Mouse (Mus musculus): ENCODE data around the gene Atxn7l2. TPM values are rescaled to one million over a fixed set of nuclear protein-coding genes. Genes with fewer than 3 reads are reported as not detected.

The Atxn7l2 gene
- polyA plus RNA-seq, 1 experiment from 2014 or later, result 8.7 TPM

- WGBS, result 51% methylated on average over 14 of the region's 14 CpGs
- no peak overlapping the region for H3K27ac ChIP-seq (replicated peaks)
- ATAC-seq (ENCODE audit: extremely low read depth, insufficient number of reproducible peaks, low FRiP score, low TSS enrichment), result no peak
- no peak overlapping the region for H3K4me2 ChIP-seq
- H3K4me3 ChIP-seq, result no peak overlapping the region
- no peak overlapping the region for H3K9ac ChIP-seq
- H3K9me3 ChIP-seq, result no peaks in the 10 kb centered on the region
- peaks cover 3% of the 10 kb centered on the region for H3K4me1 ChIP-seq
- peaks cover 17% of the 10 kb centered on the region for H3K27me3 ChIP-seq (replicated peaks)
- no peaks in the 10 kb centered on the region for H3K36me3 ChIP-seq
These were observed 43.2 kb downstream of the Atxn7l2 start for GRCm38 (mm10) chr3:108167499-108167898.

DNA sequence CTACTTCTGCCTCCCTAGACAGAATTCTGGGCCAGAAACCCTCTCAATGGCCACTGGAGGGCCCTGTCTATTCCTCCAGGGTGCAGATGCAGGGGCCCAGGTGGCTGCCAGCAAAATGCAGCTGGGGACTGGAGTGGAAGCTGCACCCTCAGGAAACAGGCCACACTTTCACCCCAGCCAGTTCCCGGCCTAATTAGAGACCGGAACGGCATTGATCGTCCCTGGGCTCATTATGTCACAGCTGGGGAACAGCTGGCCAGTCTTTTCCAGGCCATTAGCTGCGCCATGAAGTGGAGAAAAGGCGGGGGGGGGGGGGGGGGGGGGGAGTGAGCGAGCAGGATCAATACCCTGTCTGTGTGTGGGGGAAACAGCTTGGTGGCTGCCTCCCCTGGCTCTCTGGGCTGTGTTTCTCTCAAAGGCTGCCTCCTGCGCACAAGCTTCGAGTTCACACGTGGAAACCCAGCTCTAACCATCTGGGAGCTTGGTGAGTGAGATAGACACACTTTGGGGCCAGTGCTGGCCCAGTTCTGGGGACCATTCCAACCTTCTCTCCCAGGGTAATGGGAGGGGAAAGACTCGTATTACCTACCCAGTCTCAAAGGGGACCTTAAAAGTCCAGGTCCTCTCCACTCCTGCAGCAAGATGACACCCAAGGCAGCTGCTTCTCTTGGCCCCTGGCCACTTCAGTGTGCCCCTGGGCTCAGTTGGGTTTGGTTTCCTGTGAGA is 44.1 kb downstream of the Atxn7l2 start:
- no peak overlapping the region for H3K27ac ChIP-seq (replicated peaks)
- no peak overlapping the region for H3K4me2 ChIP-seq
- peaks cover 3% of the 10 kb centered on the region for H3K4me1 ChIP-seq
- 26% methylated on average over 9 of the region's 11 CpGs for WGBS
- H3K9ac ChIP-seq, result no peak overlapping the region
- no peak overlapping the region for H3K4me3 ChIP-seq
- no peaks in the 10 kb centered on the region for H3K36me3 ChIP-seq
- H3K27me3 ChIP-seq (replicated peaks), result peaks cover 10% of the 10 kb centered on the region
- no peak for ATAC-seq (ENCODE audit: extremely low read depth, insufficient number of reproducible peaks, low FRiP score, low TSS enrichment)
- H3K9me3 ChIP-seq, result no peaks in the 10 kb centered on the region

GRCm38 (mm10) chr3:108165532-108166315 is 45.0 kb downstream of the Atxn7l2 start:
- Histone ChIP-seq H3K27ac (replicated peaks) (no peak overlapping the region), H3K36me3 (no peaks in the 10 kb centered on the region), H3K9ac (no peak overlapping the region), H3K4me1 (peaks cover 3% of the 10 kb centered on the region), H3K27me3 (replicated peaks) (peaks cover 10% of the 10 kb centered on the region), H3K4me3 (no peak overlapping the region), H3K9me3 (no peaks in the 10 kb centered on the region), H3K4me2 (no peak overlapping the region)
- no peak for ATAC-seq (ENCODE audit: extremely low read depth, insufficient number of reproducible peaks, low FRiP score, low TSS enrichment)
- WGBS, result 59% methylated on average over 10 of the region's 10 CpGs

DNA sequence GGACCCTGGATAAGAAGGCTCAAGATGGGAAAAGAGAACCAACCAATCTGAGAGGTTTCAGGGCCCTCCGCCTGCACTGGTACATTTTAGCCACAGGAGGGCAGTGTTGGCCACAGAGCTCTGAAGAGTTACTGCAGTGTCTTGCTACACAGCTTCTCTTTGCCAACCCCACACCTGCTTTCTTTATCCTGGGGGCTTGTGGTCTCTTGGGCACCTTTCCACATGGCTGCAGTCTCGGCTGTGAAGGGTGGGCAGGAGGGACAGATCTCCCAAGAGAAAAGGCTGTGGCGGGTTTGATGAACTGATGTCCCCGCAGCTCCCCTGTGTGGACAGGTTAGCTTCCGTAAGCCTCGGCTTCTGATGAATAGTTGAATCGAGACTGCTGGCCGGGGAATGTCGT is 45.9 kb downstream of the Atxn7l2 start:
- Histone ChIP-seq H3K4me1 (peaks cover 3% of the 10 kb centered on the region), H3K9ac (no peak overlapping the region; the same call in 1 of the 2 replicates), H3K4me3 (no peak overlapping the region), H3K9me3 (no peaks in the 10 kb centered on the region), H3K4me2 (peak overlapping the region; percentile 50), H3K36me3 (no peaks in the 10 kb centered on the region), H3K27me3 (replicated peaks) (peaks cover 10% of the 10 kb centered on the region), H3K27ac (replicated peaks) (no peak overlapping the region)
- 30% methylated on average over 9 of the region's 9 CpGs for WGBS
- no peak for ATAC-seq (ENCODE audit: extremely low read depth, insufficient number of reproducible peaks, low FRiP score, low TSS enrichment)

DNA sequence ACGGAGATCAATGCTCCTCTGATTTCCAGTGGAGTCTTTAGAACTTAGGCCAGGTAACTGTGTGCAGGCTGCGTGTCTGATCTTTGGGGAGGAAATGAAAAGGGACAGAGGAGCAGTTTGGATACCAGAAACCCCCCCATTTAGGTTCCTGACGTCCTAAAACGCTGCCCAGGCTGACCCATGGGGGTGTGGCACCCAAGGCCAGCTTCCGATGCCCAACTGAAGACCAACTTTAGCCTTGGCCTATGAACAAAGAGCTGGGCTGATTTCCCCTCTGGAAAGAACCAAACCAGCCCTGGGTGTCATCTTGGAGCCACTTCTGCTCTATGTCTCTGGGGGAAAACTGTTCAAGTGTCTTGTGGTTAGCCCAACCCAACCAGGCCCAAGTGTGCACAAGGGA is 46.6 kb downstream of the Atxn7l2 start:
- no peaks in the 10 kb centered on the region for H3K36me3 ChIP-seq
- no peak overlapping the region for H3K4me3 ChIP-seq
- H3K27ac ChIP-seq (replicated peaks), result no peak overlapping the region
- WGBS, result 58% methylated on average over 5 of the region's 5 CpGs
- no peak overlapping the region for H3K4me2 ChIP-seq
- H3K27me3 ChIP-seq (replicated peaks), result peaks cover 10% of the 10 kb centered on the region
- H3K9ac ChIP-seq, result no peak overlapping the region
- no peak for ATAC-seq (ENCODE audit: extremely low read depth, insufficient number of reproducible peaks, low FRiP score, low TSS enrichment)
- H3K9me3 ChIP-seq, result no peaks in the 10 kb centered on the region
- H3K4me1 ChIP-seq, result peaks cover 10% of the 10 kb centered on the region

GRCm38 (mm10) chr3:108158383-108159037 is 52.2 kb downstream of the Atxn7l2 start:
- Histone ChIP-seq H3K36me3 (no peaks in the 10 kb centered on the region), H3K27me3 (replicated peaks) (no peaks in the 10 kb centered on the region; the same call in 1 of the 2 replicates), H3K4me3 (0 out of 2 replicates have a peak overlapping the region, but pooled peaks have one; percentile 9), H3K9ac (peak overlapping the region; percentile 71), H3K9me3 (no peaks in the 10 kb centered on the region), H3K4me1 (peaks cover 27% of the 10 kb centered on the region), H3K27ac (replicated peaks) (peak overlapping the region; percentile 73), H3K4me2 (peak overlapping the region; percentile 52)
- peak; percentile 39; the same call in 1 of the 2 replicates for ATAC-seq (ENCODE audit: extremely low read depth, insufficient number of reproducible peaks, low FRiP score, low TSS enrichment)
- WGBS, result 33% methylated on average over 9 of the region's 9 CpGs

GRCm38 (mm10) chr3:108154656-108155055 is 56.1 kb downstream of the Atxn7l2 start, which contains the start of gene Gpr61:
Gene Gpr61, minus strand, starts transcription at chr3:108154882.
- no peaks in the 10 kb centered on the region for H3K36me3 ChIP-seq
- H3K27ac ChIP-seq (replicated peaks), result no peak within 1 kb of the TSS
- no peak for ATAC-seq (ENCODE audit: extremely low read depth, insufficient number of reproducible peaks, low FRiP score, low TSS enrichment)
- peak within 1 kb of the TSS; percentile 10; the same call in 1 of the 2 replicates for H3K9ac ChIP-seq
- WGBS, result 25% methylated on average over 4 of the region's 4 CpGs
- no peak within 1 kb of the TSS for H3K4me3 ChIP-seq
- H3K4me1 ChIP-seq, result peaks cover 25% of the 10 kb centered on the region
- no peaks in the 10 kb centered on the region for H3K27me3 ChIP-seq (replicated peaks)
- H3K9me3 ChIP-seq, result no peaks in the 10 kb centered on the region
- no peak within 1 kb of the TSS for H3K4me2 ChIP-seq

DNA sequence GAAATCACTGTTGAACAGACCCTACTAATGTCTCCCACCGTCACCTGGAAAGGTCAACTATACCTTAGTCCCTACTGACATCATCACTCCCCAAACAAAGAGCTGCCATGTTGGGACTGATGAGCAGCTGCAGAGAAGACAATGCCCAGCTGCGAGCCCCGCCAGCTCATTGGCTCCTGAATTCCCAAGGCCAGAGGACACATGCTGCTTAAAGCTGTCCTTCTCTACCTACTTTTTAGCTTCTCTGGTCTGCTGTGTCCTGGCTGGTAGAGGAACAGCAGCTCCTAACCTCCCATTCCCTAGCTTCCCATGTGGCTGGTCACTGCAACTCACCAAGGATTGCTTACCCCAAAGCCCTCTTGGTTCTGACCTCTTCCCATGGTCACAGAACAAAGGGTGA is 58.4 kb downstream of the Atxn7l2 start:
- Histone ChIP-seq H3K36me3 (no peaks in the 10 kb centered on the region), H3K9me3 (no peaks in the 10 kb centered on the region), H3K9ac (no peak overlapping the region), H3K27ac (replicated peaks) (no peak overlapping the region), H3K4me3 (no peak overlapping the region), H3K27me3 (replicated peaks) (no peaks in the 10 kb centered on the region), H3K4me1 (peaks cover 8% of the 10 kb centered on the region), H3K4me2 (no peak overlapping the region)
- no peak for ATAC-seq (ENCODE audit: extremely low read depth, insufficient number of reproducible peaks, low FRiP score, low TSS enrichment)
- 86% methylated on average over 3 of the region's 3 CpGs for WGBS

Other genes with a start within 250 kb of the Atxn7l2 start
- gene Gstm3, start 241.7 kb downstream of the Atxn7l2 start, polyA plus RNA-seq (2015; fragmentation: Nextera tagmentation; extraction: Ambion mirVana), result 0.50 TPM in 1 of 2 replicates, not detected in the other
- 52.9 and 53.5 TPM in 2 replicates for gene Gstm2, start 224.5 kb downstream of the Atxn7l2 start, polyA plus RNA-seq (2015; fragmentation: Nextera tagmentation; extraction: Ambion mirVana)
- gene Gstm1, start 193.0 kb downstream of the Atxn7l2 start, polyA plus RNA-seq (2015; fragmentation: Nextera tagmentation; extraction: Ambion mirVana), result 44.3 and 50.5 TPM in 2 replicates
- 15.2 and 16.4 TPM in 2 replicates for gene Gstm4, start 166.0 kb downstream of the Atxn7l2 start, polyA plus RNA-seq (2015; fragmentation: Nextera tagmentation; extraction: Ambion mirVana)
- gene Ampd2, start 124.3 kb downstream of the Atxn7l2 start, polyA plus RNA-seq (2015; fragmentation: Nextera tagmentation; extraction: Ambion mirVana), result 29.4 and 30.3 TPM in 2 replicates
- gene Gnat2, start 118.1 kb downstream of the Atxn7l2 start, polyA plus RNA-seq (2015; fragmentation: Nextera tagmentation; extraction: Ambion mirVana), result 0.20 and 1.3 TPM in 2 replicates
- gene Gnai3, start 64.8 kb downstream of the Atxn7l2 start, polyA plus RNA-seq (2015; fragmentation: Nextera tagmentation; extraction: Ambion mirVana), result 74.7 and 76.3 TPM in 2 replicates
- gene Gpr61, start 56.1 kb downstream of the Atxn7l2 start, polyA plus RNA-seq (2015; fragmentation: Nextera tagmentation; extraction: Ambion mirVana), result 0.14 TPM in 1 of 2 replicates, not detected in the other
- 2.6 and 2.8 TPM in 2 replicates for gene Amigo1, start 24.6 kb downstream of the Atxn7l2 start, polyA plus RNA-seq (2015; fragmentation: Nextera tagmentation; extraction: Ambion mirVana)
- 2.3 and 3.1 TPM in 2 replicates for gene Cyb561d1, start 9.7 kb downstream of the Atxn7l2 start, polyA plus RNA-seq (2015; fragmentation: Nextera tagmentation; extraction: Ambion mirVana)
- gene Sypl2, start 15.7 kb upstream of the Atxn7l2 start, polyA plus RNA-seq (2015; fragmentation: Nextera tagmentation; extraction: Ambion mirVana), result 2.4 and 3.2 TPM in 2 replicates
- 213 and 243 TPM in 2 replicates for gene Psma5, start 46.0 kb upstream of the Atxn7l2 start, polyA plus RNA-seq (2015; fragmentation: Nextera tagmentation; extraction: Ambion mirVana)
- 8.9 and 11.9 TPM in 2 replicates for gene Sort1, start 73.1 kb upstream of the Atxn7l2 start, polyA plus RNA-seq (2015; fragmentation: Nextera tagmentation; extraction: Ambion mirVana)
- 40.7 and 45.8 TPM in 2 replicates for gene Mybphl, start 154.0 kb upstream of the Atxn7l2 start, polyA plus RNA-seq (2015; fragmentation: Nextera tagmentation; extraction: Ambion mirVana)
- 24.4 and 25.4 TPM in 2 replicates for gene Psrc1, start 172.9 kb upstream of the Atxn7l2 start, polyA plus RNA-seq (2015; fragmentation: Nextera tagmentation; extraction: Ambion mirVana)
- 2.1 and 3.1 TPM in 2 replicates for gene Celsr2, start 204.6 kb upstream of the Atxn7l2 start, polyA plus RNA-seq (2015; fragmentation: Nextera tagmentation; extraction: Ambion mirVana)
- gene Sars, start 234.3 kb upstream of the Atxn7l2 start, polyA plus RNA-seq (2015; fragmentation: Nextera tagmentation; extraction: Ambion mirVana), result 78.2 and 91.4 TPM in 2 replicates

Data from heart, embryonic 13.5 days (tissue).